Mouse (Mus musculus): ENCODE data around the gene Lrrc8e.

- TF ChIP-seq POLR2A (IDR thresholded peaks at IDR 0.05; ENCODE audit: low read depth, low read length) (no peak), CTCF (conservative IDR thresholded peaks at IDR 0.05; ENCODE audit: insufficient read depth, insufficient read length, low read depth, low read length) (no peak)
These were observed 36.6 kb downstream of the Lrrc8e start for GRCm38 (mm10) chr8:4263105-4263791.

Measured in kidney, adult 2 months (tissue).